Comparison of ENCODE assay signal across 12 mouse cellular contexts in the genomic region with DNA sequence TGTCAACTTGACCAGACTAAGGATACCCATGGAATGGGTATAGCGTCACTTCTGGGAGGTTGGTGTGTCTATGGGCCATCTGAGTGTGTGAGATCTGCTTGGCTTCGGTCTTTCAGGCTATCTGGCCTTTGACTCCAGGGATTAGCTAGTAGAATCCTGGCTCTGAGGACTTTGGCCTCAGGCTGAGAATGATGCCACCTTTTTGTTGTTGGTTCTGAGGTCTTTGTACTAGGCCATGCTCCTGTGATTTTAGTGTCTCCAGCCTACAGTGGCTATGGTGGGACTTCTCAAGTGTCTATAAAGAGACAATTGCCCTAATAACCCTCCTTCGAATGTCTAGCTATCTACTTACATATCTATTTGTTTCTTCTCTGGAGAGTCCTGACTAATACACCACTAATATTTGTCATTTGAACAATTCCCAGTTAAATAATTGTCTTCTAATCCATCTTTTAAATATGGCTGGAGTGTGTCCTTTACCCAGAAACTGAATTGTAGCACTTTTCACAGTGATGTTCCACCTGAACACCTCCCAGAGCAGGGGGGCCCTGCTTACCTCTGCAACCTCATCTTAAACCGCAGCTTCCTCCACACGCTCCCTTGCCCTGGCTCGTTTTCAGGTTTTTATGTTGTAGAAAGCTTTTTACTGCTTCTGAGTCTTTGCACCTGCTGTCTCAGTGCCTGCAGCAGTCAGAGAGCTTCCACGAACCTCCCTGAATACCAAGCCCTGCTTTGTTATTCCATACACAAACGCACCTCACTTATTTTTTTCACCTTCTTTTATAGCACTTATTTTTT.
"Had no signal": no experiment of that assay in that cellular context is flagged by ENCODE, and none has a peak within 500 bp of the region (broad histone marks: within the 10 kb centered on the region; RNA-seq: fewer than 3 reads in every experiment).

No protein-coding gene starts in this region.

- H3K4me3 ChIP-seq: liver, embryonic 12.5 days; lung, embryonic 15.5 days; megakaryocyte, embryonic 14.5 days; midbrain, embryonic 15.5 days; neural tube, embryonic 12.5 days had no signal

- H3K4me1 ChIP-seq: liver, embryonic 12.5 days; lung, embryonic 15.5 days; megakaryocyte, embryonic 14.5 days; midbrain, embryonic 15.5 days; neural tube, embryonic 12.5 days had no signal

- H3K27me3 ChIP-seq: liver, embryonic 12.5 days; lung, embryonic 15.5 days; megakaryocyte, embryonic 14.5 days; midbrain, embryonic 15.5 days; neural tube, embryonic 12.5 days had no signal

- H3K27ac ChIP-seq: hindbrain, postnatal 0 days; liver, embryonic 12.5 days; lung, embryonic 15.5 days; macrophage; midbrain, embryonic 15.5 days; neural tube, embryonic 12.5 days had no signal

- H3K4me2 ChIP-seq: liver, embryonic 12.5 days; lung, embryonic 15.5 days; midbrain, embryonic 11.5 days; midbrain, embryonic 15.5 days; neural tube, embryonic 12.5 days had no signal

- H3K9ac ChIP-seq: liver, embryonic 12.5 days; lung, embryonic 15.5 days; midbrain, embryonic 15.5 days; neural tube, embryonic 12.5 days had no signal

- H3K9me3 ChIP-seq: lung, embryonic 15.5 days; midbrain, embryonic 15.5 days; neural tube, embryonic 12.5 days had no signal

- ATAC-seq: hindbrain, postnatal 0 days; liver, embryonic 12.5 days; midbrain, embryonic 15.5 days had no signal

- DNase-seq: layer of hippocampus, postnatal 36 days; lung, postnatal 14 days; thymus, adult 2 months; thymus, postnatal 25 days had no signal

- H3K36me3 ChIP-seq: liver, embryonic 12.5 days; lung, embryonic 15.5 days; midbrain, embryonic 15.5 days; neural tube, embryonic 12.5 days had no signal
